Mouse (Mus musculus): ENCODE data around the gene Fbxw7. TPM values are rescaled to one million over a fixed set of nuclear protein-coding genes. Genes with fewer than 3 reads are reported as not detected.

Fbxw7 gene
- polyA plus RNA-seq, 1 experiment, result 34.4 TPM

GRCm38 (mm10) chr3:84829366-84829765, 14.3 kb downstream of the Fbxw7 start:
- H3K4me1 ChIP-seq (ENCODE audit: control insufficient read depth, insufficient read depth, low read length), result no peaks in the 10 kb centered on the region
- no peaks in the 10 kb centered on the region for H3K36me3 ChIP-seq (ENCODE audit: control insufficient read depth, insufficient read depth, low read length, poor library complexity, severe bottlenecking)
- H3K27ac ChIP-seq (ENCODE audit: insufficient read depth, low read length), result no peak overlapping the region
- no peak for TF ChIP-seq CTCF (IDR thresholded peaks at IDR 0.05; ENCODE audit: low read depth, low read length)
- no peak for TF ChIP-seq EP300 (IDR thresholded peaks at IDR 0.05; ENCODE audit: insufficient read depth, low read depth, low read length)
- TF ChIP-seq POLR2A (IDR thresholded peaks at IDR 0.05; ENCODE audit: insufficient read depth, low read length), result no peak
- H3K9me3 ChIP-seq (replicated peaks; ENCODE audit: control insufficient read depth, insufficient read depth, low read length, poor library complexity, severe bottlenecking), result no peaks in the 10 kb centered on the region
- no peak overlapping the region for H3K4me3 ChIP-seq (ENCODE audit: low read depth, low read length)
- H3K27me3 ChIP-seq (ENCODE audit: control insufficient read depth, insufficient read depth, low read length, poor library complexity, severe bottlenecking), result no peaks in the 10 kb centered on the region
- H3K9ac ChIP-seq (ENCODE audit: low read depth, poor library complexity, severe bottlenecking), result no peak overlapping the region

- no peaks in the 10 kb centered on the region; the same call in 1 of the 2 replicates for H3K36me3 ChIP-seq (ENCODE audit: control insufficient read depth, insufficient read depth, low read length, poor library complexity, severe bottlenecking)
- no peaks in the 10 kb centered on the region for H3K27me3 ChIP-seq (ENCODE audit: control insufficient read depth, insufficient read depth, low read length, poor library complexity, severe bottlenecking)
- H3K4me3 ChIP-seq (ENCODE audit: low read depth, low read length), result no peak overlapping the region
These were observed 21.0 kb downstream of the Fbxw7 start for GRCm38 (mm10) chr3:84836029-84836428.

GRCm38 (mm10) chr3:84837984-84838383, 22.9 kb downstream of the Fbxw7 start:
- H3K27me3 ChIP-seq (ENCODE audit: control insufficient read depth, insufficient read depth, low read length, poor library complexity, severe bottlenecking), result no peaks in the 10 kb centered on the region

More at GRCm38 (mm10) chr3:84836029-84836428, 21.0 kb downstream of the Fbxw7 start:
- Histone ChIP-seq H3K4me1 (ENCODE audit: control insufficient read depth, insufficient read depth, low read length) (no peaks in the 10 kb centered on the region), H3K27ac (ENCODE audit: insufficient read depth, low read length) (no peak overlapping the region), H3K9ac (ENCODE audit: low read depth, poor library complexity, severe bottlenecking) (no peak overlapping the region), H3K9me3 (replicated peaks; ENCODE audit: control insufficient read depth, insufficient read depth, low read length, poor library complexity, severe bottlenecking) (no peaks in the 10 kb centered on the region)
- TF ChIP-seq CTCF (IDR thresholded peaks at IDR 0.05; ENCODE audit: low read depth, low read length) (no peak), POLR2A (IDR thresholded peaks at IDR 0.05; ENCODE audit: insufficient read depth, low read length) (no peak), EP300 (IDR thresholded peaks at IDR 0.05; ENCODE audit: insufficient read depth, low read depth, low read length) (no peak)

GRCm38 (mm10) chr3:84839499-84839898, 24.4 kb downstream of the Fbxw7 start:
- TF ChIP-seq CTCF (IDR thresholded peaks at IDR 0.05; ENCODE audit: low read depth, low read length), result no peak
- no peak for TF ChIP-seq POLR2A (IDR thresholded peaks at IDR 0.05; ENCODE audit: insufficient read depth, low read length)
- TF ChIP-seq EP300 (IDR thresholded peaks at IDR 0.05; ENCODE audit: insufficient read depth, low read depth, low read length), result no peak
- Histone ChIP-seq H3K4me3 (ENCODE audit: low read depth, low read length) (no peak overlapping the region), H3K9me3 (replicated peaks; ENCODE audit: control insufficient read depth, insufficient read depth, low read length, poor library complexity, severe bottlenecking) (no peaks in the 10 kb centered on the region), H3K27me3 (ENCODE audit: control insufficient read depth, insufficient read depth, low read length, poor library complexity, severe bottlenecking) (no peaks in the 10 kb centered on the region), H3K27ac (ENCODE audit: insufficient read depth, low read length) (no peak overlapping the region), H3K4me1 (ENCODE audit: control insufficient read depth, insufficient read depth, low read length) (no peaks in the 10 kb centered on the region), H3K9ac (ENCODE audit: low read depth, poor library complexity, severe bottlenecking) (no peak overlapping the region), H3K36me3 (ENCODE audit: control insufficient read depth, insufficient read depth, low read length, poor library complexity, severe bottlenecking) (no peaks in the 10 kb centered on the region; the same call in 1 of the 2 replicates)

More at GRCm38 (mm10) chr3:84837984-84838383, 22.9 kb downstream of the Fbxw7 start:
- Histone ChIP-seq H3K9me3 (replicated peaks; ENCODE audit: control insufficient read depth, insufficient read depth, low read length, poor library complexity, severe bottlenecking) (no peaks in the 10 kb centered on the region), H3K9ac (ENCODE audit: low read depth, poor library complexity, severe bottlenecking) (no peak overlapping the region), H3K4me3 (ENCODE audit: low read depth, low read length) (no peak overlapping the region), H3K27ac (ENCODE audit: insufficient read depth, low read length) (no peak overlapping the region), H3K36me3 (ENCODE audit: control insufficient read depth, insufficient read depth, low read length, poor library complexity, severe bottlenecking) (no peaks in the 10 kb centered on the region; the same call in 1 of the 2 replicates), H3K4me1 (ENCODE audit: control insufficient read depth, insufficient read depth, low read length) (no peaks in the 10 kb centered on the region)
- TF ChIP-seq CTCF (IDR thresholded peaks at IDR 0.05; ENCODE audit: low read depth, low read length) (no peak), EP300 (IDR thresholded peaks at IDR 0.05; ENCODE audit: insufficient read depth, low read depth, low read length) (no peak), POLR2A (IDR thresholded peaks at IDR 0.05; ENCODE audit: insufficient read depth, low read length) (no peak)

- no peaks in the 10 kb centered on the region for H3K27me3 ChIP-seq (ENCODE audit: control insufficient read depth, insufficient read depth, low read length, poor library complexity, severe bottlenecking)
- no peak overlapping the region for H3K4me3 ChIP-seq (ENCODE audit: low read depth, low read length)
- no peak overlapping the region for H3K9ac ChIP-seq (ENCODE audit: low read depth, poor library complexity, severe bottlenecking)
- no peaks in the 10 kb centered on the region for H3K9me3 ChIP-seq (replicated peaks; ENCODE audit: control insufficient read depth, insufficient read depth, low read length, poor library complexity, severe bottlenecking)
- no peak overlapping the region for H3K27ac ChIP-seq (ENCODE audit: insufficient read depth, low read length)
- H3K4me1 ChIP-seq (ENCODE audit: control insufficient read depth, insufficient read depth, low read length), result no peaks in the 10 kb centered on the region
- TF ChIP-seq POLR2A (IDR thresholded peaks at IDR 0.05; ENCODE audit: insufficient read depth, low read length) (no peak), EP300 (IDR thresholded peaks at IDR 0.05; ENCODE audit: insufficient read depth, low read depth, low read length) (no peak), CTCF (IDR thresholded peaks at IDR 0.05; ENCODE audit: low read depth, low read length) (no peak)
- H3K36me3 ChIP-seq (ENCODE audit: control insufficient read depth, insufficient read depth, low read length, poor library complexity, severe bottlenecking), result no peaks in the 10 kb centered on the region; the same call in 1 of the 2 replicates
These were observed 26.2 kb downstream of the Fbxw7 start for GRCm38 (mm10) chr3:84841271-84841670.

GRCm38 (mm10) chr3:84842793-84843192, 27.7 kb downstream of the Fbxw7 start:
- Histone ChIP-seq H3K27me3 (ENCODE audit: control insufficient read depth, insufficient read depth, low read length, poor library complexity, severe bottlenecking) (no peaks in the 10 kb centered on the region), H3K27ac (ENCODE audit: insufficient read depth, low read length) (no peak overlapping the region), H3K9me3 (replicated peaks; ENCODE audit: control insufficient read depth, insufficient read depth, low read length, poor library complexity, severe bottlenecking) (no peaks in the 10 kb centered on the region), H3K4me3 (ENCODE audit: low read depth, low read length) (no peak overlapping the region), H3K36me3 (ENCODE audit: control insufficient read depth, insufficient read depth, low read length, poor library complexity, severe bottlenecking) (no peaks in the 10 kb centered on the region), H3K4me1 (ENCODE audit: control insufficient read depth, insufficient read depth, low read length) (no peaks in the 10 kb centered on the region), H3K9ac (ENCODE audit: low read depth, poor library complexity, severe bottlenecking) (no peak overlapping the region)
- TF ChIP-seq CTCF (IDR thresholded peaks at IDR 0.05; ENCODE audit: low read depth, low read length) (no peak), POLR2A (IDR thresholded peaks at IDR 0.05; ENCODE audit: insufficient read depth, low read length) (no peak), EP300 (IDR thresholded peaks at IDR 0.05; ENCODE audit: insufficient read depth, low read depth, low read length) (no peak)
